Mouse (Mus musculus) liver, postnatal 0 days (tissue): Measurements from ENCODE around the gene Kcnj11.

Experiments
- CTCF ChIP-seq: sonication (generic); IDR thresholded peaks from 2 replicates; pipeline ENCODE4 v1.5.1; 2016; ENCODE audit warnings: antibody characterized with exemption, low read depth
- EP300 ChIP-seq: IDR thresholded peaks from 2 replicates; pipeline ENCODE4 v1.6.1; 2016; ENCODE audit warnings: antibody characterized with exemption, low read depth, mild to moderate bottlenecking

DNA sequence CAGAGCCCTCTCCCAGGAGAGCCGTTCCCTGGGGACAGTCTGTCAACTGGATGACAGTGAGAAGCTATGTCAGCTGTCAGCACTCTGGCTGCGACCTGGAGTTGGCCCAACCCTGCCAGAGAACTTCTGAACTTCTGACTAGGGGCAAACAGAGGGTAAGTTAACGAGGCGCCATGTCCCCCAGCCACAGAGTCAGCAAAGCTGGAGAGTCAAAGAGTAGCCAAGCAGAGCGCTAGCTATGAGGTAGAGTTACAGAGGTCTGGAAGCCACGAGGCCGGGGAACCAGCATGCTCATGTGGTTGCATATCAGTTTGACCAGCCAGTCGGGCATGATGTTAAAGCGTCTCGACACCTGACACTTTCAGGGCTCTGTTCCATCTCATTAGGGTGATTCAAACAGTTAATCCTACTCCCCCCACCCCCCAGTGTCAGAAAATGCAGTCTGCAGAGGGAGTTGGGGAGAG is 15.6 kb upstream of the Kcnj11 start:
- TF ChIP-seq CTCF, result no peak
- TF ChIP-seq EP300, result no peak
